Mouse (Mus musculus): ENCODE data around the gene Ica1. TPM values are rescaled to one million over a fixed set of nuclear protein-coding genes. Genes with fewer than 3 reads are reported as not detected.

The Ica1 gene
- polyA plus RNA-seq, 1 experiment from 2014 or later = 43.3 TPM

- Histone ChIP-seq H3K9ac (no peak overlapping the region), H3K4me2 (no peak overlapping the region), H3K36me3 (no peaks in the 10 kb centered on the region), H3K27me3 (no peaks in the 10 kb centered on the region), H3K4me1 (replicated peaks) (peaks cover 3% of the 10 kb centered on the region; the same call in 1 of the 2 replicates), H3K9me3 (no peaks in the 10 kb centered on the region), H3K4me3 (no peak overlapping the region), H3K27ac (replicated peaks) (no peak overlapping the region)
- WGBS = 73% methylated on average over 4 of the region's 4 CpGs
- no peak for ATAC-seq (ENCODE audit: low read depth)
Observed at GRCm38 (mm10) chr6:8649295-8649865, 128.9 kb downstream of the Ica1 start.

GRCm38 (mm10) chr6:8648185-8648901 lies 129.9 kb downstream of the Ica1 start:
- no peaks in the 10 kb centered on the region for H3K36me3 ChIP-seq
- no peak for ATAC-seq (ENCODE audit: low read depth)
- H3K27me3 ChIP-seq = no peaks in the 10 kb centered on the region
- H3K9me3 ChIP-seq = no peaks in the 10 kb centered on the region
- no peak overlapping the region for H3K27ac ChIP-seq (replicated peaks)
- 77% methylated on average over 10 of the region's 10 CpGs for WGBS
- H3K4me3 ChIP-seq = no peak overlapping the region
- H3K4me1 ChIP-seq (replicated peaks) = peaks cover 3% of the 10 kb centered on the region; the same call in 1 of the 2 replicates
- H3K9ac ChIP-seq = no peak overlapping the region
- H3K4me2 ChIP-seq = no peak overlapping the region

GRCm38 (mm10) chr6:8647513-8648184 lies 130.6 kb downstream of the Ica1 start:
- no peak overlapping the region for H3K4me3 ChIP-seq
- no peak overlapping the region for H3K27ac ChIP-seq (replicated peaks)
- no peak for ATAC-seq (ENCODE audit: low read depth)
- no peak overlapping the region for H3K9ac ChIP-seq
- peaks cover 3% of the 10 kb centered on the region; the same call in 1 of the 2 replicates for H3K4me1 ChIP-seq (replicated peaks)
- no peaks in the 10 kb centered on the region for H3K27me3 ChIP-seq
- no peak overlapping the region for H3K4me2 ChIP-seq
- 90% methylated on average over 7 of the region's 7 CpGs for WGBS
- no peaks in the 10 kb centered on the region for H3K36me3 ChIP-seq
- H3K9me3 ChIP-seq = no peaks in the 10 kb centered on the region

GRCm38 (mm10) chr6:8645708-8646107 lies 132.6 kb downstream of the Ica1 start:
- no peaks in the 10 kb centered on the region for H3K27me3 ChIP-seq
- no peak overlapping the region for H3K4me2 ChIP-seq
- 34% methylated on average over 2 of the region's 2 CpGs for WGBS
- no peaks in the 10 kb centered on the region for H3K36me3 ChIP-seq
- no peak overlapping the region for H3K9ac ChIP-seq
- ATAC-seq (ENCODE audit: low read depth) = no peak
- peaks cover 3% of the 10 kb centered on the region; the same call in 1 of the 2 replicates for H3K4me1 ChIP-seq (replicated peaks)
- H3K27ac ChIP-seq (replicated peaks) = no peak overlapping the region
- no peaks in the 10 kb centered on the region for H3K9me3 ChIP-seq
- no peak overlapping the region for H3K4me3 ChIP-seq

- Histone ChIP-seq H3K9me3 (no peaks in the 10 kb centered on the region), H3K4me3 (no peak overlapping the region), H3K36me3 (no peaks in the 10 kb centered on the region), H3K4me1 (replicated peaks) (peaks cover 3% of the 10 kb centered on the region; the same call in 1 of the 2 replicates), H3K27ac (replicated peaks) (no peak overlapping the region), H3K4me2 (no peak overlapping the region), H3K9ac (no peak overlapping the region), H3K27me3 (no peaks in the 10 kb centered on the region)
- ATAC-seq (ENCODE audit: low read depth) = no peak
- 85% methylated on average over 10 of the region's 10 CpGs for WGBS
Observed at GRCm38 (mm10) chr6:8644703-8645102, 133.6 kb downstream of the Ica1 start.

GRCm38 (mm10) chr6:8640863-8641262 lies 137.4 kb downstream of the Ica1 start:
- ATAC-seq (ENCODE audit: low read depth) = no peak
- peaks cover 2% of the 10 kb centered on the region; the same call in 1 of the 2 replicates for H3K4me1 ChIP-seq (replicated peaks)
- H3K9me3 ChIP-seq = no peaks in the 10 kb centered on the region
- no peak overlapping the region for H3K4me2 ChIP-seq
- H3K36me3 ChIP-seq = no peaks in the 10 kb centered on the region
- H3K27ac ChIP-seq (replicated peaks) = no peak overlapping the region
- no peak overlapping the region for H3K9ac ChIP-seq
- no peaks in the 10 kb centered on the region for H3K27me3 ChIP-seq
- no peak overlapping the region for H3K4me3 ChIP-seq
- 90% methylated on average over 5 of the region's 5 CpGs for WGBS

- no peak overlapping the region for H3K4me3 ChIP-seq
- no peaks in the 10 kb centered on the region for H3K36me3 ChIP-seq
- no peaks in the 10 kb centered on the region for H3K9me3 ChIP-seq
- H3K4me1 ChIP-seq (replicated peaks) = no peaks in the 10 kb centered on the region
- WGBS = 86% methylated on average over 2 of the region's 2 CpGs
- no peak overlapping the region for H3K9ac ChIP-seq
- no peak for ATAC-seq (ENCODE audit: low read depth)
- no peaks in the 10 kb centered on the region for H3K27me3 ChIP-seq
- H3K27ac ChIP-seq (replicated peaks) = no peak overlapping the region
- H3K4me2 ChIP-seq = no peak overlapping the region
Observed at GRCm38 (mm10) chr6:8639526-8639925, 138.8 kb downstream of the Ica1 start.

- Histone ChIP-seq H3K4me2 (no peak overlapping the region), H3K27me3 (no peaks in the 10 kb centered on the region), H3K4me3 (no peak overlapping the region), H3K27ac (replicated peaks) (no peak overlapping the region), H3K9me3 (no peaks in the 10 kb centered on the region), H3K4me1 (replicated peaks) (no peaks in the 10 kb centered on the region), H3K9ac (no peak overlapping the region), H3K36me3 (no peaks in the 10 kb centered on the region)
- ATAC-seq (ENCODE audit: low read depth) = no peak
- 81% methylated on average over 4 of the region's 4 CpGs for WGBS
Observed at GRCm38 (mm10) chr6:8638899-8639298, 139.4 kb downstream of the Ica1 start.

GRCm38 (mm10) chr6:8638122-8638521 lies 140.2 kb downstream of the Ica1 start:
- Histone ChIP-seq H3K4me3 (no peak overlapping the region), H3K36me3 (no peaks in the 10 kb centered on the region), H3K9me3 (no peaks in the 10 kb centered on the region), H3K27me3 (no peaks in the 10 kb centered on the region), H3K27ac (replicated peaks) (no peak overlapping the region), H3K9ac (no peak overlapping the region), H3K4me2 (no peak overlapping the region), H3K4me1 (replicated peaks) (no peaks in the 10 kb centered on the region)
- WGBS = 85% methylated on average over 4 of the region's 4 CpGs
- ATAC-seq (ENCODE audit: low read depth) = no peak

GRCm38 (mm10) chr6:8632701-8633100 lies 145.6 kb downstream of the Ica1 start:
- Histone ChIP-seq H3K27me3 (no peaks in the 10 kb centered on the region), H3K4me2 (no peak overlapping the region), H3K36me3 (no peaks in the 10 kb centered on the region), H3K4me1 (replicated peaks) (no peaks in the 10 kb centered on the region), H3K27ac (replicated peaks) (no peak overlapping the region), H3K9ac (no peak overlapping the region), H3K4me3 (no peak overlapping the region), H3K9me3 (no peaks in the 10 kb centered on the region)
- no peak for ATAC-seq (ENCODE audit: low read depth)
- 94% methylated on average over 4 of the region's 4 CpGs for WGBS

GRCm38 (mm10) chr6:8631986-8632632 lies 146.2 kb downstream of the Ica1 start:
- Histone ChIP-seq H3K9me3 (no peaks in the 10 kb centered on the region), H3K9ac (no peak overlapping the region), H3K4me3 (no peak overlapping the region), H3K27ac (replicated peaks) (no peak overlapping the region), H3K4me1 (replicated peaks) (no peaks in the 10 kb centered on the region), H3K36me3 (no peaks in the 10 kb centered on the region), H3K4me2 (no peak overlapping the region), H3K27me3 (no peaks in the 10 kb centered on the region)
- no peak for ATAC-seq (ENCODE audit: low read depth)
- WGBS = 67% methylated on average over 5 of the region's 5 CpGs

GRCm38 (mm10) chr6:8631362-8631761 lies 146.9 kb downstream of the Ica1 start:
- Histone ChIP-seq H3K9me3 (no peaks in the 10 kb centered on the region), H3K4me2 (no peak overlapping the region), H3K9ac (no peak overlapping the region), H3K4me3 (no peak overlapping the region), H3K27ac (replicated peaks) (no peak overlapping the region), H3K36me3 (no peaks in the 10 kb centered on the region), H3K4me1 (replicated peaks) (no peaks in the 10 kb centered on the region), H3K27me3 (no peaks in the 10 kb centered on the region)
- 72% methylated on average over 8 of the region's 8 CpGs for WGBS
- ATAC-seq (ENCODE audit: low read depth) = no peak
